Mouse (Mus musculus): Measurements from ENCODE around the gene Fyb2. TPM values are rescaled to one million over a fixed set of nuclear protein-coding genes. Genes with fewer than 3 reads are reported as not detected.

The Fyb2 gene
- polyA plus RNA-seq, 1 experiment, result not detected

GRCm38 (mm10) chr4:105015496-105015895, 102.2 kb downstream of the Fyb2 start:
- Histone ChIP-seq H3K4me3 (replicated peaks) (no peak overlapping the region), H3K27me3 (ENCODE audit: control insufficient read depth) (no peaks in the 10 kb centered on the region), H3K36me3 (ENCODE audit: control insufficient read depth) (no peaks in the 10 kb centered on the region), H3K4me1 (ENCODE audit: control insufficient read depth) (no peaks in the 10 kb centered on the region), H3K9me3 (ENCODE audit: control insufficient read depth, low read length) (no peaks in the 10 kb centered on the region)
- no peak for TF ChIP-seq TAL1 (IDR thresholded peaks at IDR 0.05; ENCODE audit: low read length)
- no peak for TF ChIP-seq GATA1 (IDR thresholded peaks at IDR 0.05; ENCODE audit: low read length)

GRCm38 (mm10) chr4:105016006-105016613, 102.9 kb downstream of the Fyb2 start:
- no peaks in the 10 kb centered on the region for H3K27me3 ChIP-seq (ENCODE audit: control insufficient read depth)

GRCm38 (mm10) chr4:105027278-105027677, 114.0 kb downstream of the Fyb2 start:
- Histone ChIP-seq H3K4me1 (ENCODE audit: control insufficient read depth) (no peaks in the 10 kb centered on the region), H3K36me3 (ENCODE audit: control insufficient read depth) (no peaks in the 10 kb centered on the region), H3K9me3 (ENCODE audit: control insufficient read depth, low read length) (no peaks in the 10 kb centered on the region), H3K27me3 (ENCODE audit: control insufficient read depth) (no peaks in the 10 kb centered on the region), H3K4me3 (replicated peaks) (no peak overlapping the region)
- TF ChIP-seq TAL1 (IDR thresholded peaks at IDR 0.05; ENCODE audit: low read length), result no peak
- no peak for TF ChIP-seq GATA1 (IDR thresholded peaks at IDR 0.05; ENCODE audit: low read length)

More at GRCm38 (mm10) chr4:105016006-105016613, 102.9 kb downstream of the Fyb2 start:
- no peaks in the 10 kb centered on the region for H3K9me3 ChIP-seq (ENCODE audit: control insufficient read depth, low read length)
- H3K36me3 ChIP-seq (ENCODE audit: control insufficient read depth), result no peaks in the 10 kb centered on the region
- no peaks in the 10 kb centered on the region for H3K4me1 ChIP-seq (ENCODE audit: control insufficient read depth)
- no peak overlapping the region for H3K4me3 ChIP-seq (replicated peaks)
- TF ChIP-seq TAL1 (IDR thresholded peaks at IDR 0.05; ENCODE audit: low read length) (no peak), GATA1 (IDR thresholded peaks at IDR 0.05; ENCODE audit: low read length) (no peak)

DNA sequence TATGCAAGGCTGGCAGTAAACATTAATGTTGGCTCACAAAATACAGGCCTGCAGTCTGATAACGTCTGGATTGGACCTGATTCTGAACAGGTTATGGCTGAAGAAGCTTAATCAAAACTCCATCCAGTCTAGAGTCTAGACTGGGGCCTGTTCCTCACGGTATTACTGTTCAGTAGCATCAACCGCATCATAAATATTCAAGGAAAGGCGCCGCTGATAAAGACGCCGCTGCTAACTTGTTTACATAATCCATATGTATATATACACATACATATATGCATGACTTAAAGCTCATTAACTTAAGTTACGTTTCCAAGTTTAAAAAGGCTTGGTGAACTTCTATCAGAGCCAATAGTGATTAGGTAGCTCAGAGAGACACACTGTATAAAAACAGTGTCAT, 117.8 kb downstream of the Fyb2 start:
- TF ChIP-seq GATA1 (IDR thresholded peaks at IDR 0.05; ENCODE audit: low read length), result no peak
- TF ChIP-seq TAL1 (IDR thresholded peaks at IDR 0.05; ENCODE audit: low read length), result no peak
- no peaks in the 10 kb centered on the region for H3K27me3 ChIP-seq (ENCODE audit: control insufficient read depth)
- no peaks in the 10 kb centered on the region for H3K9me3 ChIP-seq (ENCODE audit: control insufficient read depth, low read length)

GRCm38 (mm10) chr4:105033153-105033552, 119.9 kb downstream of the Fyb2 start:
- Histone ChIP-seq H3K36me3 (ENCODE audit: control insufficient read depth) (no peaks in the 10 kb centered on the region), H3K4me3 (replicated peaks) (no peak overlapping the region), H3K9me3 (ENCODE audit: control insufficient read depth, low read length) (no peaks in the 10 kb centered on the region), H3K27me3 (ENCODE audit: control insufficient read depth) (no peaks in the 10 kb centered on the region), H3K4me1 (ENCODE audit: control insufficient read depth) (no peaks in the 10 kb centered on the region)
- TF ChIP-seq GATA1 (IDR thresholded peaks at IDR 0.05; ENCODE audit: low read length) (no peak), TAL1 (IDR thresholded peaks at IDR 0.05; ENCODE audit: low read length) (no peak)

More for the DNA sequence above, 117.8 kb downstream of the Fyb2 start:
- no peaks in the 10 kb centered on the region for H3K4me1 ChIP-seq (ENCODE audit: control insufficient read depth)
- H3K4me3 ChIP-seq (replicated peaks), result no peak overlapping the region
- no peaks in the 10 kb centered on the region for H3K36me3 ChIP-seq (ENCODE audit: control insufficient read depth)

DNA sequence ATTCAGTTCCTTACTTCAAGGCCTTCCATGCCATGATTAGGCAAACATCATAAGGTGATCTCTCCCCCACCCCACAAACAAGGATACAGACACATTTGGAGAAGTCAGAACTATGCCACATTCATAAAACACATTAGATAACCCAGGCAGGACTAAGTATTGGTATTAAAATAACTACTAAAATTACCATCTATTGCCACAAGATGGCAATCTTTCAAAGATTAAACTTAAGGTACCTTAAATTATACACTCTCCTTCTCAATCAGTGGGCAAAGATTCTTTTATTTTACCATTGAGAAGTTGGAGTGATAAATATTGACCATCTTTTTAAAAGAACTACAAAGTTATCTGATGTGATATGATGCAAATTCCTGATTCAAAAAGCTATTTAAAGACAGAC, 121.0 kb downstream of the Fyb2 start:
- Histone ChIP-seq H3K4me1 (ENCODE audit: control insufficient read depth) (no peaks in the 10 kb centered on the region), H3K4me3 (replicated peaks) (no peak overlapping the region), H3K27me3 (ENCODE audit: control insufficient read depth) (no peaks in the 10 kb centered on the region), H3K36me3 (ENCODE audit: control insufficient read depth) (no peaks in the 10 kb centered on the region), H3K9me3 (ENCODE audit: control insufficient read depth, low read length) (no peaks in the 10 kb centered on the region)
- TF ChIP-seq TAL1 (IDR thresholded peaks at IDR 0.05; ENCODE audit: low read length) (no peak), GATA1 (IDR thresholded peaks at IDR 0.05; ENCODE audit: low read length) (no peak)

- no peak for TF ChIP-seq TAL1 (IDR thresholded peaks at IDR 0.05; ENCODE audit: low read length)
- TF ChIP-seq GATA1 (IDR thresholded peaks at IDR 0.05; ENCODE audit: low read length), result no peak
- no peaks in the 10 kb centered on the region for H3K4me1 ChIP-seq (ENCODE audit: control insufficient read depth)
- no peak overlapping the region for H3K4me3 ChIP-seq (replicated peaks)
- H3K9me3 ChIP-seq (ENCODE audit: control insufficient read depth, low read length), result no peaks in the 10 kb centered on the region
- H3K27me3 ChIP-seq (ENCODE audit: control insufficient read depth), result no peaks in the 10 kb centered on the region
- no peaks in the 10 kb centered on the region for H3K36me3 ChIP-seq (ENCODE audit: control insufficient read depth)
These were observed 136.8 kb downstream of the Fyb2 start for GRCm38 (mm10) chr4:105050041-105050440.

DNA sequence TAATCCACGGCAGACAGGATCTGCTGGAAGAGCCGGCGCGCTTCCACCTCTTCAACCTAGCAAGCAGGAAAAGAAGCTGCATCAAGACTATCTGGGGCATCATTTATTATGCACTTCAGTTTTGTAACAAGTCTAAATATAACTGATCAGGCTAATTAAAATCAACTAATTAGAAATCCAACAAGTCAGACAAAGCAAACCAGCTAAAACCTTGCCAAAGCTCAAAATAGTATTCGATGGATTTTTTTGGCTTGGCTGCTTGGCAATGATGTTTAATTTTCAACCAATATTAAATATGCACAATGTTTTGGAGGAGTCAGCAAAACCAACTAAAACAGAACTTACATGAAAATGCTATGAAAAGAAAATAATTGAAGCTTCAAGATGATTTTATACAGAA, 138.0 kb downstream of the Fyb2 start:
- Histone ChIP-seq H3K36me3 (ENCODE audit: control insufficient read depth) (no peaks in the 10 kb centered on the region), H3K9me3 (ENCODE audit: control insufficient read depth, low read length) (no peaks in the 10 kb centered on the region), H3K27me3 (ENCODE audit: control insufficient read depth) (no peaks in the 10 kb centered on the region), H3K4me1 (ENCODE audit: control insufficient read depth) (no peaks in the 10 kb centered on the region), H3K4me3 (replicated peaks) (no peak overlapping the region)
- TF ChIP-seq TAL1 (IDR thresholded peaks at IDR 0.05; ENCODE audit: low read length) (no peak), GATA1 (IDR thresholded peaks at IDR 0.05; ENCODE audit: low read length) (no peak)

Other genes starting within 250 kb of the Fyb2 start
- gene C8b, start 147.1 kb upstream of the Fyb2 start, polyA plus RNA-seq (2012), result not detected in 2 replicates
- not detected in 2 replicates for gene Gm17662, start 56.1 kb upstream of the Fyb2 start, polyA plus RNA-seq (2012)
- gene C8a, start 37.1 kb upstream of the Fyb2 start, polyA plus RNA-seq (2012), result not detected in 2 replicates
- gene Prkaa2, start 196.4 kb downstream of the Fyb2 start, polyA plus RNA-seq (2012), result not detected in 2 replicates
- gene Plpp3, start 243.9 kb downstream of the Fyb2 start, polyA plus RNA-seq (2012), result 0.03 TPM in 1 of 2 replicates, not detected in the other